Mouse (Mus musculus) embryonic stem cell, embryonic (primary cell): ENCODE measurements around the gene Ndfip2.

Experiments used
- CTCF ChIA-PET, 4 experiments: fragments of 300-600 bp in 2 of 4; fragments of 350-600 bp in 2 of 4; sonication (Branson Sonifier 250); formaldehyde crosslinking; loops; one replicate each; lab custom pipeline; 2022; ENCODE audit warnings: inconsistent platforms in 2 of 4; lab: Charles Lee
- POLR2A ChIA-PET, 4 experiments: fragments of 300-600 bp in 2 of 4; fragments of 350-600 bp in 2 of 4; sonication (Branson Sonifier 250); formaldehyde crosslinking; loops; one replicate each; lab custom pipeline; 2022; ENCODE audit warnings: antibody characterized with exemption in 4 of 4, inconsistent platforms in 1 of 4; lab: Charles Lee

Gene Ndfip2

GRCm38 (mm10) chr14:105313877-105314276 is 55.5 kb downstream of the Ndfip2 start:
- CTCF ChIA-PET, result no interaction called here
- POLR2A ChIA-PET, result no interaction called here

GRCm38 (mm10) chr14:105321712-105322111 is 63.3 kb downstream of the Ndfip2 start:
- POLR2A ChIA-PET, result no interaction called here
- CTCF ChIA-PET, result no interaction called here

GRCm38 (mm10) chr14:105322829-105323228 is 64.5 kb downstream of the Ndfip2 start:
- CTCF ChIA-PET, result no interaction called here

GRCm38 (mm10) chr14:105323448-105323847 is 65.1 kb downstream of the Ndfip2 start:
- CTCF ChIA-PET, result no interaction called here
- POLR2A ChIA-PET, result interaction anchor here in 1 of 4 experiments (0.6 kb wide), 1 partner anchor 617 kb away, joined by 3 read pairs; no protein-coding TSS in a partner anchor

More at GRCm38 (mm10) chr14:105322829-105323228, 64.5 kb downstream of the Ndfip2 start:
- POLR2A ChIA-PET, result interaction anchor here in 1 of 4 experiments (0.6 to 0.7 kb wide), 2 partner anchors 618 to 866 kb away, joined by 3 read pairs; no protein-coding TSS in a partner anchor

- ChIA-PET CTCF (interaction anchor here in 1 of 4 experiments (0.5 to 1.2 kb wide), 2 partner anchors 571 to 1125 kb away, joined by 3 to 4 read pairs; no protein-coding TSS in a partner anchor), POLR2A (no interaction called here)
Observed at GRCm38 (mm10) chr14:105328397-105329302, 70.3 kb downstream of the Ndfip2 start.

GRCm38 (mm10) chr14:105333475-105334094 is 75.2 kb downstream of the Ndfip2 start:
- CTCF ChIA-PET, result no interaction called here

GRCm38 (mm10) chr14:105341765-105342164 is 83.4 kb downstream of the Ndfip2 start:
- POLR2A ChIA-PET, result interaction anchor here in 1 of 4 experiments (0.6 to 0.7 kb wide), 2 partner anchors 539 to 1071 kb away, joined by 3 to 4 read pairs; no protein-coding TSS in a partner anchor

More at GRCm38 (mm10) chr14:105333475-105334094, 75.2 kb downstream of the Ndfip2 start:
- POLR2A ChIA-PET, result no interaction called here

GRCm38 (mm10) chr14:105354121-105354520 is 95.7 kb downstream of the Ndfip2 start:
- ChIA-PET CTCF (no interaction called here), POLR2A (no interaction called here)

More at GRCm38 (mm10) chr14:105341765-105342164, 83.4 kb downstream of the Ndfip2 start:
- CTCF ChIA-PET, result interaction anchor here in 1 of 4 experiments (0.6 kb wide), 1 partner anchor 477 kb away, joined by 3 read pairs; no protein-coding TSS in a partner anchor
